Mouse (Mus musculus) adrenal gland, adult 8-10 months (tissue): ENCODE results near the gene 5730596B20Rik. TPM values are rescaled to one million over a fixed set of nuclear protein-coding genes. Genes with fewer than 3 reads are reported as not detected.

Experiments
- DNase-seq: peaks from one replicate; pipeline ENCODE4 v3.0.0; 2022
- total RNA-seq, 4 experiments: library from RNA; stranded (reverse); gene quantifications; 2 replicates each; pipeline ENCODE4 v1.2.4; 2022

Gene 5730596B20Rik
- total RNA-seq: under 1 TPM; 0.17 to 0.77 (median 0.42) TPM

GRCm38 (mm10) chr6:52177061-52177735, at the start of gene 5730596B20Rik:
Gene 5730596B20Rik (plus strand): TSS chr6:52177498.
- DNase-seq: no peak

GRCm38 (mm10) chr6:52137841-52138535, 39.3 kb upstream of the 5730596B20Rik start:
- no peak for DNase-seq

- DNase-seq: no peak
Observed at GRCm38 (mm10) chr6:52138576-52138975, 38.7 kb upstream of the 5730596B20Rik start.

GRCm38 (mm10) chr6:52139115-52139514, 38.2 kb upstream of the 5730596B20Rik start:
- DNase-seq: no peak

GRCm38 (mm10) chr6:52150401-52150966, 26.8 kb upstream of the 5730596B20Rik start:
- no peak for DNase-seq

- DNase-seq: no peak
Observed at GRCm38 (mm10) chr6:52151571-52151970, 25.7 kb upstream of the 5730596B20Rik start.

GRCm38 (mm10) chr6:52152226-52153193, 24.8 kb upstream of the 5730596B20Rik start:
- DNase-seq: no peak

- DNase-seq: no peak
Observed at GRCm38 (mm10) chr6:52153270-52153669, 24.0 kb upstream of the 5730596B20Rik start.

- DNase-seq: no peak
Observed at GRCm38 (mm10) chr6:52154044-52154443, 23.3 kb upstream of the 5730596B20Rik start.

GRCm38 (mm10) chr6:52155471-52155870, 21.8 kb upstream of the 5730596B20Rik start:
- DNase-seq: no peak

GRCm38 (mm10) chr6:52156551-52157200, 20.6 kb upstream of the 5730596B20Rik start:
- no peak for DNase-seq

GRCm38 (mm10) chr6:52157466-52158275, 19.6 kb upstream of the 5730596B20Rik start:
- DNase-seq: no peak

GRCm38 (mm10) chr6:52158276-52159051, 18.8 kb upstream of the 5730596B20Rik start, which contains the start of gene Hoxa1:
Gene Hoxa1 (minus strand): TSS chr6:52158317.
- peak; percentile 84 for DNase-seq

- no peak for DNase-seq
Observed at GRCm38 (mm10) chr6:52159164-52159761, 18.0 kb upstream of the 5730596B20Rik start.

GRCm38 (mm10) chr6:52159979-52160378, 17.3 kb upstream of the 5730596B20Rik start:
- DNase-seq: no peak

GRCm38 (mm10) chr6:52160511-52161335, 16.6 kb upstream of the 5730596B20Rik start:
- no peak for DNase-seq

GRCm38 (mm10) chr6:52161336-52162092, 15.8 kb upstream of the 5730596B20Rik start:
- DNase-seq: no peak

GRCm38 (mm10) chr6:52162093-52162380, 15.3 kb upstream of the 5730596B20Rik start:
- DNase-seq: no peak
